Mouse (Mus musculus) lung, embryonic 14.5 days (tissue): Measurements from ENCODE around the gene Dnajc14. TPM values are rescaled to one million over a fixed set of nuclear protein-coding genes. Genes with fewer than 3 reads are reported as not detected.

Source experiments
- ATAC-seq: fragments of 200-750 bp; cut with Nextera tagmentation; 2 replicates; pipeline ENCODE4 v1.8.0; 2017; ENCODE audit warnings: mild to moderate bottlenecking, moderate TSS enrichment, moderate library complexity; ENCODE audit not compliant: insufficient read depth
- DNase-seq: peaks from one replicate; pipeline ENCODE4 v3.0.0-alpha.2; 2015
- H3K27ac ChIP-seq: fragments of 300-500 bp; sonication (generic); 2 replicates; pipeline ENCODE4 v1.5.1; 2014; ENCODE audit warnings: low read depth, mild to moderate bottlenecking, moderate library complexity
- H3K27me3 ChIP-seq: fragments of 300-500 bp; sonication (generic); 2 replicates; pipeline ENCODE4 v1.6.1; 2014; ENCODE audit warnings: low read length, control low read depth; ENCODE audit not compliant: insufficient read depth
- H3K36me3 ChIP-seq: fragments of 300-500 bp; sonication (generic); 2 replicates; pipeline ENCODE4 v1.6.1; 2014; ENCODE audit warnings: control low read depth; ENCODE audit not compliant: insufficient read depth
- H3K4me1 ChIP-seq: fragments of 300-500 bp; sonication (generic); 2 replicates; pipeline ENCODE4 v1.6.1; 2014; ENCODE audit warnings: antibody characterized with exemption, control low read depth; ENCODE audit not compliant: insufficient read depth
- H3K4me2 ChIP-seq: fragments of 300-500 bp; sonication (generic); 2 replicates; pipeline ENCODE4 v1.6.1; 2014; ENCODE audit warnings: mild to moderate bottlenecking
- H3K4me3 ChIP-seq: fragments of 300-500 bp; sonication (generic); 2 replicates; pipeline ENCODE4 v1.5.1; 2014; ENCODE audit warnings: low read depth, low read length
- H3K9ac ChIP-seq: fragments of 300-500 bp; sonication (generic); 2 replicates; pipeline ENCODE4 v1.6.1; 2014
- H3K9me3 ChIP-seq: fragments of 300-500 bp; sonication (generic); 2 replicates; pipeline ENCODE4 v1.6.1; 2016; ENCODE audit warnings: low read depth, low read length, control low read depth
- CTCF ChIP-seq: IDR thresholded peaks from 2 replicates; pipeline ENCODE4 v1.5.1; 2016; ENCODE audit warnings: antibody characterized with exemption, low read depth
- WGBS: fragments of 180-500 bp; shearing (Covaris S2); extraction: QIAGEN DNeasy Blood & Tissue Kit; methylation state at CpG from one replicate; pipeline ENCODE4 v1.1.7; 2014; 5-methylcytosine and 5-hydroxymethylcytosine counted together
- polyA plus RNA-seq: library from polyadenylated mRNA; unstranded; fragments of >200 nt; fragmentation: Nextera tagmentation; extraction: Ambion mirVana; gene quantifications from 2 replicates; pipeline ENCODE4 v1.2.1, GENCODE M21; 2014

The Dnajc14 gene
- polyA plus RNA-seq, 1 experiment from 2014 or later = 38.2 TPM

- no peak overlapping the region for H3K4me2 ChIP-seq
- no peaks in the 10 kb centered on the region for H3K4me1 ChIP-seq
- no peak for ATAC-seq
- H3K27ac ChIP-seq = no peak overlapping the region
- H3K9me3 ChIP-seq = no peaks in the 10 kb centered on the region
- no peaks in the 10 kb centered on the region for H3K36me3 ChIP-seq
- no peak for DNase-seq
- H3K4me3 ChIP-seq = no peak overlapping the region
- no peaks in the 10 kb centered on the region for H3K27me3 ChIP-seq
- no peak for TF ChIP-seq CTCF
- no peak overlapping the region for H3K9ac ChIP-seq
Measured at GRCm38 (mm10) chr10:128792041-128792440, 11.8 kb upstream of the Dnajc14 start.

- Histone ChIP-seq H3K36me3 (no peaks in the 10 kb centered on the region), H3K9me3 (no peaks in the 10 kb centered on the region), H3K27me3 (no peaks in the 10 kb centered on the region), H3K27ac (no peak overlapping the region), H3K4me1 (no peaks in the 10 kb centered on the region), H3K4me3 (no peak overlapping the region), H3K4me2 (no peak overlapping the region), H3K9ac (no peak overlapping the region)
- DNase-seq = no peak
- no peak for ATAC-seq
- no peak for TF ChIP-seq CTCF
- 79% methylated on average over 1 of the region's 1 CpGs for WGBS
Measured at GRCm38 (mm10) chr10:128793258-128793657, 10.6 kb upstream of the Dnajc14 start.

GRCm38 (mm10) chr10:128794391-128794790 is 9.5 kb upstream of the Dnajc14 start:
- Histone ChIP-seq H3K36me3 (peaks cover 4% of the 10 kb centered on the region; the same call in 1 of the 2 replicates), H3K9ac (no peak overlapping the region), H3K4me1 (no peaks in the 10 kb centered on the region), H3K27me3 (no peaks in the 10 kb centered on the region), H3K4me3 (no peak overlapping the region), H3K4me2 (no peak overlapping the region), H3K27ac (no peak overlapping the region), H3K9me3 (no peaks in the 10 kb centered on the region)
- ATAC-seq (no peak), DNase-seq (no peak)
- TF ChIP-seq CTCF = no peak
- WGBS = 80% methylated on average over 5 of the region's 5 CpGs

GRCm38 (mm10) chr10:128795581-128795980 is 8.3 kb upstream of the Dnajc14 start:
- no peak for TF ChIP-seq CTCF
- H3K27ac ChIP-seq = no peak overlapping the region

GRCm38 (mm10) chr10:128798676-128799075 is 5.2 kb upstream of the Dnajc14 start:
- no peak for ATAC-seq

More at GRCm38 (mm10) chr10:128795581-128795980, 8.3 kb upstream of the Dnajc14 start:
- 92% methylated on average over 3 of the region's 3 CpGs for WGBS
- Histone ChIP-seq H3K4me2 (no peak overlapping the region), H3K9ac (no peak overlapping the region), H3K36me3 (peaks cover 16% of the 10 kb centered on the region), H3K27me3 (no peaks in the 10 kb centered on the region), H3K9me3 (no peaks in the 10 kb centered on the region), H3K4me3 (no peak overlapping the region), H3K4me1 (no peaks in the 10 kb centered on the region)
- DNase-seq = no peak
- ATAC-seq = no peak

GRCm38 (mm10) chr10:128801981-128802495 is 1.8 kb upstream of the Dnajc14 start:
- WGBS = 87% methylated on average over 16 of the region's 16 CpGs
- peaks cover 31% of the 10 kb centered on the region for H3K36me3 ChIP-seq

More at GRCm38 (mm10) chr10:128798676-128799075, 5.2 kb upstream of the Dnajc14 start:
- TF ChIP-seq CTCF = no peak
- H3K27ac ChIP-seq = no peak overlapping the region
- H3K4me2 ChIP-seq = no peak overlapping the region
- WGBS = 88% methylated on average over 8 of the region's 8 CpGs
- H3K4me1 ChIP-seq = peaks cover 7% of the 10 kb centered on the region; the same call in 1 of the 2 replicates
- H3K4me3 ChIP-seq = no peak overlapping the region
- H3K9ac ChIP-seq = no peak overlapping the region
- no peak for DNase-seq
- no peaks in the 10 kb centered on the region for H3K9me3 ChIP-seq
- H3K27me3 ChIP-seq = no peaks in the 10 kb centered on the region
- peaks cover 30% of the 10 kb centered on the region for H3K36me3 ChIP-seq

GRCm38 (mm10) chr10:128802956-128803355 is 906 bp upstream of the Dnajc14 start:
- peaks cover 40% of the 10 kb centered on the region for H3K36me3 ChIP-seq
- no peak for TF ChIP-seq CTCF
- H3K27ac ChIP-seq = peak overlapping the region; percentile 99
- ATAC-seq = no peak
- peak overlapping the region; percentile 82 for H3K4me2 ChIP-seq
- H3K9me3 ChIP-seq = no peaks in the 10 kb centered on the region
- H3K27me3 ChIP-seq = no peaks in the 10 kb centered on the region
- H3K9ac ChIP-seq = peak overlapping the region; percentile 87
- no peak for DNase-seq
- H3K4me3 ChIP-seq = peak overlapping the region; percentile 80
- peaks cover 18% of the 10 kb centered on the region for H3K4me1 ChIP-seq
- 49% methylated on average over 4 of the region's 4 CpGs for WGBS

More at GRCm38 (mm10) chr10:128801981-128802495, 1.8 kb upstream of the Dnajc14 start:
- DNase-seq = no peak
- Histone ChIP-seq H3K4me3 (no peak overlapping the region), H3K4me1 (peaks cover 9% of the 10 kb centered on the region; the same call in 1 of the 2 replicates), H3K27ac (no peak overlapping the region), H3K9me3 (no peaks in the 10 kb centered on the region), H3K4me2 (0 out of 2 replicates have a peak overlapping the region, but pooled peaks have one; percentile 2), H3K9ac (no peak overlapping the region; the same call in 1 of the 2 replicates), H3K27me3 (no peaks in the 10 kb centered on the region)
- ATAC-seq = no peak
- no peak for TF ChIP-seq CTCF
